Mouse (Mus musculus): ENCODE results near the gene Fbxw21.
"Not testable (repeated sequence)": the region's sequence is repeated elsewhere in the genome, so short reads cannot be mapped to it uniquely, and the experiment has no call there.

DNA sequence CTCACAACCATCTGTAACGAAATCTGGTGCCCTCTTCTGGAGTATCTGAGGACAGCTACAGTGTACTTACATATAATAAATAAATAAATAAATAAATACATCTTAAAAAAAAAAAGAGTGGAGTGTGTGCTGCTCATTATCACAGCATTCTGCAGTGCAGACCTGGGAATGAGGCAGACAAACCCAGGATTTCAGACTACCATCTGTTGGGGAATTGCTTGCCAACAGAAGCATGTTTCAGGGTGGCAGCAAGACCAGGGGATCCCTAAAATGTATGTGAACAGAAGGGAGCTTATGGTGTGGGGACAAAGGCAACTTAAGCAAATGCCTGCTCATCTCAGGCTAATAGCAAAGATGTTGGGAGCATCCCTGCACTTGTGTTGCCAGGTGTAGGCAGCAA is 39.5 kb upstream of the Fbxw21 start:
- TF ChIP-seq POLR2A (IDR thresholded peaks at IDR 0.05; ENCODE audit: insufficient read depth, low read depth, low read length); CTCF (IDR thresholded peaks at IDR 0.05): not testable (repeated sequence)

Measured in heart, adult 2 months (tissue).